Mouse (Mus musculus) kidney, adult 2 months (tissue): ENCODE measurements around the gene Dnase1l3. TPM values are rescaled to one million over a fixed set of nuclear protein-coding genes. Genes with fewer than 3 reads are reported as not detected.
A peak's percentile ranks its signal among the peaks of the same experiment; 100 is the strongest.

Experiments used
- DNase-seq: peaks from one replicate; pipeline ENCODE4 v3.0.0; 2021
- H3K27ac ChIP-seq: fragments of 200-500 bp; 2 replicates; pipeline ENCODE4 v1.5.1; 2012; ENCODE audit warnings: low read depth, low read length, control low read depth, inconsistent platforms; ENCODE audit not compliant: insufficient read depth
- H3K27me3 ChIP-seq: fragments of 200-500 bp; replicated peaks from 2 replicates; pipeline ENCODE4 v1.6.1; 2012; ENCODE audit warnings: mild to moderate bottlenecking, moderate library complexity, low read length, inconsistent platforms; ENCODE audit not compliant: control insufficient read depth, insufficient read depth
- H3K36me3 ChIP-seq: fragments of 200-500 bp; 2 replicates; pipeline ENCODE4 v1.6.1; 2012; ENCODE audit warnings: mild to moderate bottlenecking, moderate library complexity, low read length, inconsistent platforms; ENCODE audit not compliant: control insufficient read depth, insufficient read depth
- H3K4me1 ChIP-seq: fragments of 200-500 bp; 2 replicates; pipeline ENCODE4 v1.6.1; 2011; ENCODE audit warnings: low read length; ENCODE audit not compliant: control insufficient read depth, insufficient read depth
- H3K4me3 ChIP-seq: fragments of 200-500 bp; 2 replicates; pipeline ENCODE4 v1.5.1; 2011; ENCODE audit warnings: mild to moderate bottlenecking, low read depth, low read length, control low read depth; ENCODE audit not compliant: insufficient read depth
- CTCF ChIP-seq: fragments of 200-500 bp; conservative IDR thresholded peaks from 2 replicates; pipeline ENCODE4 v1.5.1; 2011; ENCODE audit warnings: low read depth, mild to moderate bottlenecking, control low read depth, low read length, moderate library complexity, mixed read lengths; ENCODE audit not compliant: insufficient read depth, insufficient read length
- POLR2A ChIP-seq: fragments of 200-500 bp; IDR thresholded peaks from one replicate; pipeline ENCODE4 v1.6.1; 2011; ENCODE audit warnings: low read depth, low read length, control low read depth
- WGBS: fragments of 180-500 bp; shearing (Covaris S2); methylation state at CpG from one replicate; pipeline ENCODE4 v1.1.7; 2018; 5-methylcytosine and 5-hydroxymethylcytosine counted together
- polyA plus RNA-seq: library from polyadenylated mRNA; depleted of rRNA; stranded (reverse); fragments of >200 nt; gene quantifications from 2 replicates; pipeline ENCODE4 v1.2.3, GENCODE M21; 2012

Dnase1l3 gene
- polyA plus RNA-seq, 1 experiment: 3.0 TPM

DNA sequence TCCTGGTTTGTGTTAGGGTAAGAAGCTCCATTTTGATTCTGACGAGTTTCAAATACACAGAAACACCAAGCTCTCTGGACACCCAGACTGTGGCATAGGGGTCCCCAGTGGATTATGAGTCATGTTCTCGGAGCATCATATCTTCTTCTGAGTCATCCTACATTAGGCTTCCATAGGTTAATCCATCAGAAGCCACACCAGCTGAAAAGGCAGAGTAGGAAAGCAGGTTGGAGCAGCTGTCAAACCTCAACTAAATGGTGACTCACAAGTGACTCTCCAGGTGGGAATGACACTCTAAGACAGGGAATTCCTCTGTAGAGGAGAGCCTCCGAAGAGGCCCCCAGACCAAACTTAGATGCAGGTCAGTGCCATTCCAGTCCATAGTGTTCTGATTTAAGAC is 4.7 kb upstream of the Dnase1l3 start:
- H3K27ac ChIP-seq: no peak overlapping the region
- 84% methylated on average over 3 of the region's 3 CpGs for WGBS
- H3K4me1 ChIP-seq: peaks cover under 1% of the 10 kb centered on the region; the same call in 1 of the 2 replicates
- H3K4me3 ChIP-seq: no peak overlapping the region
- H3K27me3 ChIP-seq: no peaks in the 10 kb centered on the region
- no peaks in the 10 kb centered on the region for H3K36me3 ChIP-seq
- no peak for TF ChIP-seq POLR2A
- no peak for DNase-seq

- H3K4me3 ChIP-seq: 0 out of 2 replicates have a peak overlapping the region, but pooled peaks have one; percentile 9
- H3K4me1 ChIP-seq: no peaks in the 10 kb centered on the region
- 2% methylated on average over 15 of the region's 15 CpGs for WGBS
- peak; percentile 82 for TF ChIP-seq CTCF
- TF ChIP-seq POLR2A: no peak
- DNase-seq: peak; percentile 92
- H3K27ac ChIP-seq: no peak overlapping the region
- H3K27me3 ChIP-seq: no peaks in the 10 kb centered on the region
- no peaks in the 10 kb centered on the region for H3K36me3 ChIP-seq
Observed at GRCm38 (mm10) chr14:7997255-7997696, 2.9 kb upstream of the Dnase1l3 start.

DNA sequence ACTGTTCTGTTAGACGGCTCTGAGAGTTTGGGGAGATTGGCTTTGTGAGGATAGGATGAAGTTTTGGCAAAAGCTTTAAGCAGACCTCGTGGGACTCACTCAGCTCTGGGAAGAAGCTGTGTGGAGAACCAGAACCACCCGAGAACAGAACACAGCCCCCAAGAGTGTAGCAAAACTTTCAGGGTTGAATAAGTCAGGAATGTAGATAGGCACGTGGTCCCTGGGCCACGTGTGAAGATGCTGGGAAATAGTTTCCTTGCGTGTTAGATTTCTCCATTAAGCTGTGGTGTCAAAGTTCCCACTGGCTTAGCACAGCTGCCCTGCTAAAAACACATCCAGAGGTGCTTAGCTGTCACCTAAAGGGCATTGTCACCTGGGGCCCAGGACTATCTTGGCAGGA is 2.2 kb downstream of the Dnase1l3 start:
- Histone ChIP-seq H3K4me3 (no peak overlapping the region), H3K27me3 (no peaks in the 10 kb centered on the region), H3K36me3 (no peaks in the 10 kb centered on the region), H3K4me1 (0 out of 2 replicates have a peak, but pooled peaks cover 3% of the 10 kb centered on the region), H3K27ac (no peak overlapping the region)
- DNase-seq: no peak
- 33% methylated on average over 6 of the region's 6 CpGs for WGBS
- no peak for TF ChIP-seq CTCF
- no peak for TF ChIP-seq POLR2A

DNA sequence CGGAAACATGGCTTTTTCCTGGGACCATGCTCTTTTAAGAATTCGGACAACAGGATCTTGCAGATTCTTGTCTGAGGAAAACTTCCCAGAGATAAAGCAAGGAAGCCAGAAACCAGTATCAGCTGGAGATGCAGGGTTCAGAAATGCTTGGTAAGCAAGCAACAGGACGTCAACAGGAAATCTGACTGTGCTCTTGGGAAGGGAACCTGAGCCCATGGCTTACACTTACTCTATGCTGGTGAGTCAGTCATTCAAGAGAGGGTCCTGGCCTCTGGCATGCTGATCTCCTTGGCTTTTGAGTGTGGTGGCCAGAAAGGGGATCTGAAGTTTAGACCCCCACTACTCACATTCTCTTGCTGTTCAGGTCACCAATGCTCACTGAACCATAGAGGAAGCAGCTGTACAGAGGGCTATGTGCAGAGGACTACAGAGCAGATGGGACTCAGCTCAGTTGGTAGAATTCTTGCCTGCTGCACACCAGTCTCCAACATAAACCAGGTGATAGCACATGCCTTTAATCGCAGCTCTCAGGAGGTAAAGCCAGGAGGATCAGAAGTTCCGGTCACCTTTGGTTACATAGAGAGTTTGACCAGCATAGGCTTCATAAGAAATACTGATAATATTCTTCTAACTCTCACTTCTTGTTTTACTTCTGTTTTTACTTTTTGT is 3.1 kb downstream of the Dnase1l3 start:
- Histone ChIP-seq H3K27me3 (no peaks in the 10 kb centered on the region), H3K4me1 (0 out of 2 replicates have a peak, but pooled peaks cover 3% of the 10 kb centered on the region), H3K4me3 (no peak overlapping the region), H3K27ac (no peak overlapping the region), H3K36me3 (no peaks in the 10 kb centered on the region)
- no peak for TF ChIP-seq CTCF
- TF ChIP-seq POLR2A: no peak
- no peak for DNase-seq
- 63% methylated on average over 5 of the region's 5 CpGs for WGBS

- DNase-seq: no peak
- Histone ChIP-seq H3K27ac (no peak overlapping the region), H3K27me3 (no peaks in the 10 kb centered on the region), H3K4me1 (0 out of 2 replicates have a peak, but pooled peaks cover 3% of the 10 kb centered on the region), H3K4me3 (no peak overlapping the region), H3K36me3 (no peaks in the 10 kb centered on the region)
- 77% methylated on average over 3 of the region's 3 CpGs for WGBS
- TF ChIP-seq POLR2A: no peak
- TF ChIP-seq CTCF: no peak
Observed at GRCm38 (mm10) chr14:7989961-7990360, 4.4 kb downstream of the Dnase1l3 start.

GRCm38 (mm10) chr14:7989371-7989770 is 5.0 kb downstream of the Dnase1l3 start:
- Histone ChIP-seq H3K4me1 (0 out of 2 replicates have a peak, but pooled peaks cover 3% of the 10 kb centered on the region), H3K27ac (no peak overlapping the region), H3K4me3 (no peak overlapping the region), H3K36me3 (no peaks in the 10 kb centered on the region), H3K27me3 (no peaks in the 10 kb centered on the region)
- no peak for DNase-seq
- TF ChIP-seq CTCF (no peak), POLR2A (no peak)
- 87% methylated on average over 1 of the region's 1 CpGs for WGBS

- H3K4me1 ChIP-seq: 0 out of 2 replicates have a peak, but pooled peaks cover 3% of the 10 kb centered on the region
- WGBS: 95% methylated on average over 6 of the region's 6 CpGs
- H3K27ac ChIP-seq: no peak overlapping the region
- H3K36me3 ChIP-seq: no peaks in the 10 kb centered on the region
- DNase-seq: no peak
- H3K4me3 ChIP-seq: no peak overlapping the region
- no peak for TF ChIP-seq CTCF
- no peak for TF ChIP-seq POLR2A
- H3K27me3 ChIP-seq: no peaks in the 10 kb centered on the region
Observed at GRCm38 (mm10) chr14:7986913-7987312, 7.5 kb downstream of the Dnase1l3 start.
